Mouse (Mus musculus): ENCODE measurements at regions not wholly inside any gene's neighbourhood (a gene's known extent, or its start where the extent isn't known, plus 50 kb on each side); places are given as distances from the start of the nearest gene placed in this dataset.

DNA sequence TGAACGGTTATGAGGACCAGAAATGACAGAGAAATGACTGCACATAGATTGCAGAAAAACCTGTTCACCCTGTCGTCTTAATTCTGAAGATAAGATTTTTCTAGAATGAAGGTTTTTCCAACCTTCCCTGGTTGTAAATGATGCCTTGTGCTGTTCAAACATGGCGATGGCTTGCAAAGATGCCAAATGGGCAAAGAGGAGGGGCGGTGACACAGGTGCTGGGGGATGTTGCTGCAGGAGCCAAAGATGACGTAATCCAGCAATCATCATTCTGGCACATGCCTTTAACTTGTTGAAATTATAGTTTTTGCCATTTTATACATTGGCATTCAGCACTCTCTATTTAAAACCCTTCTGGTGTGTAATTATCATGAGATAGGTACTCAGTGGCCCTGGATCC is 263.8 kb downstream of the Gm9195 start:
- Histone ChIP-seq H3K4me2 (ENCODE audit: low read depth) (no peak overlapping the region), H3K4me3 (no peak overlapping the region), H3K27me3 (ENCODE audit: control insufficient read depth, insufficient read depth, insufficient read length) (no peaks in the 10 kb centered on the region), H3ac (ENCODE audit: control insufficient read depth, insufficient read length) (no peak overlapping the region), H3K36me3 (ENCODE audit: control insufficient read depth, insufficient read depth) (no peaks in the 10 kb centered on the region), H3K79me2 (ENCODE audit: control insufficient read depth, insufficient read depth) (no peaks in the 10 kb centered on the region)
- TF ChIP-seq TCF12 (IDR thresholded peaks at IDR 0.05; ENCODE audit: insufficient read depth, poor library complexity, severe bottlenecking) (no peak), MAX (IDR thresholded peaks at IDR 0.05; ENCODE audit: low read depth) (no peak), E2F4 (IDR thresholded peaks at IDR 0.05; ENCODE audit: insufficient read depth) (no peak), CEBPB (IDR thresholded peaks at IDR 0.05; ENCODE audit: insufficient read depth, poor library complexity, severe bottlenecking) (no peak), MYOD1 (IDR thresholded peaks at IDR 0.05; ENCODE audit: control insufficient read depth in 1 of 3, insufficient read length in 2 of 3, low read depth in 2 of 3) (no peak), POLR2A (IDR thresholded peaks at IDR 0.05; ENCODE audit: insufficient read length, low read depth) (no peak), USF1 (IDR thresholded peaks at IDR 0.05; ENCODE audit: low read depth) (no peak), REST (IDR thresholded peaks at IDR 0.05; ENCODE audit: insufficient read depth, insufficient read length) (no peak), SRF (IDR thresholded peaks at IDR 0.05; ENCODE audit: control insufficient read depth, insufficient read length, low read depth) (no peak), POLR2AphosphoS2 (IDR thresholded peaks at IDR 0.05; ENCODE audit: insufficient read length, low read depth) (no peak)

DNA sequence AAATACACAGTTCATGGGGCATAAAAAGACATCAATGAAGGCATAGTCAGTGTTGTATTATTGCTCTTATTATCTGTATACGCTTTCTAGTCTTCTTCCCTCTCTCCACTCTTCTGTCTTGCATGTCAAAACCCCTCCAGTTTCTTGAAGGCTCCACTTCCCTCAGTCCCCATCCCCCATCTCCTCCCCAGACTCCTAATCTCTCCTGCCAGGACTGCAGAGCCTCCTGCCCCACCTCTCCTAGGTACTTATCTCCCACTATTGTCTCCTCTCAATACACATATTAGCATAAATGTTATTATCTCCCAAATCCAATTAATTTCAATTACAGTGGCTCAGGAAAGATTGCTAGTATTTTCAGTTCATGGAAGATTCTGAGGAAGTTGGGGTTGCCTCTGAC is 264.2 kb downstream of the Gm9195 start:
- Histone ChIP-seq H3K36me3 (ENCODE audit: control insufficient read depth, insufficient read depth) (no peaks in the 10 kb centered on the region), H3K79me2 (ENCODE audit: control insufficient read depth, insufficient read depth) (no peaks in the 10 kb centered on the region), H3K4me3 (no peak overlapping the region), H3K27me3 (ENCODE audit: control insufficient read depth, insufficient read depth, insufficient read length) (no peaks in the 10 kb centered on the region), H3K4me2 (ENCODE audit: low read depth) (no peak overlapping the region), H3ac (ENCODE audit: control insufficient read depth, insufficient read length) (no peak overlapping the region)
- TF ChIP-seq CEBPB (IDR thresholded peaks at IDR 0.05; ENCODE audit: insufficient read depth, poor library complexity, severe bottlenecking): no peak
- TF ChIP-seq MYOD1 (IDR thresholded peaks at IDR 0.05; ENCODE audit: control insufficient read depth in 1 of 3, insufficient read length in 2 of 3, low read depth in 2 of 3): no peak
- no peak for TF ChIP-seq USF1 (IDR thresholded peaks at IDR 0.05; ENCODE audit: low read depth)
- no peak for TF ChIP-seq TCF12 (IDR thresholded peaks at IDR 0.05; ENCODE audit: insufficient read depth, poor library complexity, severe bottlenecking)
- TF ChIP-seq MYOG (IDR thresholded peaks at IDR 0.05; ENCODE audit: control insufficient read depth in 1 of 3, insufficient read depth in 1 of 3, insufficient read length in 2 of 3, low read depth in 2 of 3): no peak
- no peak for TF ChIP-seq SRF (IDR thresholded peaks at IDR 0.05; ENCODE audit: control insufficient read depth, insufficient read length, low read depth)
- TF ChIP-seq MAX (IDR thresholded peaks at IDR 0.05; ENCODE audit: low read depth): no peak
- no peak for TF ChIP-seq TCF3 (IDR thresholded peaks at IDR 0.05; ENCODE audit: insufficient read length, low read depth)
- no peak for TF ChIP-seq REST (IDR thresholded peaks at IDR 0.05; ENCODE audit: insufficient read depth, insufficient read length)
- no peak for TF ChIP-seq POLR2AphosphoS2 (IDR thresholded peaks at IDR 0.05; ENCODE audit: insufficient read length, low read depth)
- no peak for TF ChIP-seq E2F4 (IDR thresholded peaks at IDR 0.05; ENCODE audit: insufficient read depth)

DNA sequence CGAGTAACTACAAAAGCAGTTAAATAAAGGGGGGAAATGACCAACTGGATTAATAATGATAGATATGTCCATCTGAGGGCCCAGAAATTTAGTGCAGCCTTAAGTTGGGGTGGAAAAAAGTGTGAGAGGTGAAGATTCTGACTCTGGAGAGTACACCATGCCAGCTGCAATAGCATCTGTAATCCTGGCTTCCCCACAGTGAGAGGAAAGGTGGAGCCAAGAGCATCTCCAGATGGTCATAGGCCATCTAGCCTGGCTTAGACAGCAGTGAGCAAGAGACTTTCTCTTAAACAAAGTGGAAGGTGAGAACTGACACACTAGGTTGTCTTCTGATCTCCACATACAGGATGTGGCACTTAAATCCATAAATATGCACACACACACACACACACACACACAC is 264.7 kb downstream of the Gm9195 start:
- no peak overlapping the region for H3K4me2 ChIP-seq (ENCODE audit: low read depth)
- H3K36me3 ChIP-seq (ENCODE audit: control insufficient read depth, insufficient read depth): no peaks in the 10 kb centered on the region
- TF ChIP-seq POLR2AphosphoS2 (IDR thresholded peaks at IDR 0.05; ENCODE audit: insufficient read length, low read depth) (no peak), MAX (IDR thresholded peaks at IDR 0.05; ENCODE audit: low read depth) (no peak), CEBPB (IDR thresholded peaks at IDR 0.05; ENCODE audit: insufficient read depth, poor library complexity, severe bottlenecking) (no peak), REST (IDR thresholded peaks at IDR 0.05; ENCODE audit: insufficient read depth, insufficient read length) (no peak), MYOG (IDR thresholded peaks at IDR 0.05; ENCODE audit: control insufficient read depth in 1 of 3, insufficient read depth in 1 of 3, insufficient read length in 2 of 3, low read depth in 2 of 3) (no peak)
- no peaks in the 10 kb centered on the region for H3K79me2 ChIP-seq (ENCODE audit: control insufficient read depth, insufficient read depth)
- H3K27me3 ChIP-seq (ENCODE audit: control insufficient read depth, insufficient read depth, insufficient read length): no peaks in the 10 kb centered on the region
- H3K4me3 ChIP-seq: no peak overlapping the region
- H3ac ChIP-seq (ENCODE audit: control insufficient read depth, insufficient read length): no peak overlapping the region

DNA sequence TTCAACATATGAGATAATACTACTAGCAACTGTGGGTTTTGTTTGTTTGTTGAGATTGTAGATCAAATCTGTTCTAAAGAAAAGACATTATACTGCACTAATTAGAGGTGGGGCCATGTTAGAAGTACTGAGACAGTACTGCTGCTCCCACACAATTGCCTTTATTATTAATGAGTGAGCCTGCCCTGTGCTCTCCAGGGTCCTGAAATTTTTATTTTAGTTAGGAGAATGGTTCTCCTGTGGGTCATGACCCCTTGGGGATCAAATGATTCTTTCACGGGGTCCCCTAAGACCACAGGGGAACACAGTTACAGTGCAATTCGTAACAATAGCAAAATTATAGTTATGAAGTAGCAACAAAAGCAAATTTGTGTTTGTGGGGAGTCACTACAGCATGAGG is 268.8 kb downstream of the Gm9195 start:
- Histone ChIP-seq H3ac (ENCODE audit: control insufficient read depth, insufficient read length) (no peak overlapping the region), H3K4me3 (no peak overlapping the region), H3K79me2 (ENCODE audit: control insufficient read depth, insufficient read depth) (no peaks in the 10 kb centered on the region), H3K36me3 (ENCODE audit: control insufficient read depth, insufficient read depth) (no peaks in the 10 kb centered on the region), H3K4me2 (ENCODE audit: low read depth) (no peak overlapping the region), H3K27me3 (ENCODE audit: control insufficient read depth, insufficient read depth, insufficient read length) (no peaks in the 10 kb centered on the region)
- TF ChIP-seq REST (IDR thresholded peaks at IDR 0.05; ENCODE audit: insufficient read depth, insufficient read length): no peak
- no peak for TF ChIP-seq SRF (IDR thresholded peaks at IDR 0.05; ENCODE audit: control insufficient read depth, insufficient read length, low read depth)
- TF ChIP-seq MYOG (IDR thresholded peaks at IDR 0.05; ENCODE audit: control insufficient read depth in 1 of 3, insufficient read depth in 1 of 3, insufficient read length in 2 of 3, low read depth in 2 of 3): no peak
- no peak for TF ChIP-seq TCF3 (IDR thresholded peaks at IDR 0.05; ENCODE audit: insufficient read length, low read depth)
- TF ChIP-seq POLR2AphosphoS2 (IDR thresholded peaks at IDR 0.05; ENCODE audit: insufficient read length, low read depth): no peak
- no peak for TF ChIP-seq MYOD1 (IDR thresholded peaks at IDR 0.05; ENCODE audit: control insufficient read depth in 1 of 3, insufficient read length in 2 of 3, low read depth in 2 of 3)
- no peak for TF ChIP-seq E2F4 (IDR thresholded peaks at IDR 0.05; ENCODE audit: insufficient read depth)
- no peak for TF ChIP-seq USF1 (IDR thresholded peaks at IDR 0.05; ENCODE audit: low read depth)

- Histone ChIP-seq H3K4me3 (no peak overlapping the region), H3K27me3 (ENCODE audit: control insufficient read depth, insufficient read depth, insufficient read length) (no peaks in the 10 kb centered on the region), H3K4me2 (ENCODE audit: low read depth) (no peak overlapping the region), H3K36me3 (ENCODE audit: control insufficient read depth, insufficient read depth) (no peaks in the 10 kb centered on the region), H3K79me2 (ENCODE audit: control insufficient read depth, insufficient read depth) (no peaks in the 10 kb centered on the region), H3ac (ENCODE audit: control insufficient read depth, insufficient read length) (no peak overlapping the region)
- no peak for TF ChIP-seq TCF12 (IDR thresholded peaks at IDR 0.05; ENCODE audit: insufficient read depth, poor library complexity, severe bottlenecking)
- no peak for TF ChIP-seq REST (IDR thresholded peaks at IDR 0.05; ENCODE audit: insufficient read depth, insufficient read length)
- no peak for TF ChIP-seq CEBPB (IDR thresholded peaks at IDR 0.05; ENCODE audit: insufficient read depth, poor library complexity, severe bottlenecking)
- TF ChIP-seq SRF (IDR thresholded peaks at IDR 0.05; ENCODE audit: control insufficient read depth, insufficient read length, low read depth): no peak
- TF ChIP-seq POLR2A (IDR thresholded peaks at IDR 0.05; ENCODE audit: insufficient read length, low read depth): no peak
Measured at GRCm38 (mm10) chr14:72219523-72219922, 272.1 kb downstream of the Gm9195 start.
